Mouse (Mus musculus): ENCODE data around the gene Tmem59l. TPM values are rescaled to one million over a fixed set of nuclear protein-coding genes. Genes with fewer than 3 reads are reported as not detected.

Tmem59l gene
- polyA plus RNA-seq, 1 experiment from 2014 or later, result 29.2 TPM

GRCm38 (mm10) chr8:70492664-70493640 is 5.8 kb upstream of the Tmem59l start, which contains the start of gene Crlf1:
Gene Crlf1 (plus strand): TSS chr8:70493158.
- Histone ChIP-seq H3K27me3 (peaks cover 100% of the 10 kb centered on the region), H3K4me2 (replicated peaks) (peak within 1 kb of the TSS; percentile 63), H3K9me3 (replicated peaks) (no peaks in the 10 kb centered on the region), H3K36me3 (no peaks in the 10 kb centered on the region), H3K27ac (no peak within 1 kb of the TSS), H3K4me3 (peak within 1 kb of the TSS; percentile 36), H3K4me1 (peaks cover 56% of the 10 kb centered on the region), H3K9ac (peak within 1 kb of the TSS; percentile 54)
- ATAC-seq (ENCODE audit: low FRiP score), result no peak
- under 1% methylated on average over 60 of the region's 93 CpGs for WGBS

DNA sequence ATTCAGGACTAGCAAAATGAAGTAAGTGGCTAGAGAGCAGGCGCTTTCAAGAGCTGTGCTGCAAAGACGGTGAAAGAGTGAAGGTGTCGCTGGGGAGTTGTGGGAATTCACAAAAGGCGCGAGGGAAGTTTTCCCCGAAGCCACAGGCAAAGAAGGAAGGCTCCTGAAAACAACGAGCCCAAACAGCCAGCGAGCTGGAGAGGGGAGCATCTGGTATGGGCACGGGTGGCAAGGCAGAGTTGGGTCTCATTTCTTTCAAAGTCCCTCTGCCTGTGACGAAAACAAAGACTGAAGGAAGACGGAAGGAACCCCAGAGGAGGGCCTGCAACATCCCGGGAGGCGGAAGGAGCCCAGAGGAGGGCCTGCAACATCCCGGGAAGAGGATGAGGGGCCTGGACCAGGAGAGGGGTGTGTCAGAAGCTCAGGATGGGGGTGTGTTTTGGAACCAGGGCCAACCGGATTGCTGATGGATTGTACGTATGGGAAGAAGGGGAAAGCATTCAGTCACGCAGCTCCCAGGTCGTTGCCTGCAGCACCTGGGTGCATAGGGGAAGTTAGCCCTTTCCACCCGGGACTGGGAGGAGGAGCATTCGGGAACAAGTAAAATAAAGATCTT is 3.8 kb upstream of the Tmem59l start:
- ATAC-seq (ENCODE audit: low FRiP score), result no peak
- H3K9me3 ChIP-seq (replicated peaks), result no peaks in the 10 kb centered on the region
- H3K9ac ChIP-seq, result no peak overlapping the region
- no peak overlapping the region for H3K27ac ChIP-seq
- peaks cover 70% of the 10 kb centered on the region for H3K4me1 ChIP-seq
- H3K4me2 ChIP-seq (replicated peaks), result no peak overlapping the region
- WGBS, result 1% methylated on average over 20 of the region's 20 CpGs
- peaks cover 100% of the 10 kb centered on the region for H3K27me3 ChIP-seq
- H3K4me3 ChIP-seq, result 0 out of 2 replicates have a peak overlapping the region, but pooled peaks have one; percentile 1
- no peaks in the 10 kb centered on the region for H3K36me3 ChIP-seq

DNA sequence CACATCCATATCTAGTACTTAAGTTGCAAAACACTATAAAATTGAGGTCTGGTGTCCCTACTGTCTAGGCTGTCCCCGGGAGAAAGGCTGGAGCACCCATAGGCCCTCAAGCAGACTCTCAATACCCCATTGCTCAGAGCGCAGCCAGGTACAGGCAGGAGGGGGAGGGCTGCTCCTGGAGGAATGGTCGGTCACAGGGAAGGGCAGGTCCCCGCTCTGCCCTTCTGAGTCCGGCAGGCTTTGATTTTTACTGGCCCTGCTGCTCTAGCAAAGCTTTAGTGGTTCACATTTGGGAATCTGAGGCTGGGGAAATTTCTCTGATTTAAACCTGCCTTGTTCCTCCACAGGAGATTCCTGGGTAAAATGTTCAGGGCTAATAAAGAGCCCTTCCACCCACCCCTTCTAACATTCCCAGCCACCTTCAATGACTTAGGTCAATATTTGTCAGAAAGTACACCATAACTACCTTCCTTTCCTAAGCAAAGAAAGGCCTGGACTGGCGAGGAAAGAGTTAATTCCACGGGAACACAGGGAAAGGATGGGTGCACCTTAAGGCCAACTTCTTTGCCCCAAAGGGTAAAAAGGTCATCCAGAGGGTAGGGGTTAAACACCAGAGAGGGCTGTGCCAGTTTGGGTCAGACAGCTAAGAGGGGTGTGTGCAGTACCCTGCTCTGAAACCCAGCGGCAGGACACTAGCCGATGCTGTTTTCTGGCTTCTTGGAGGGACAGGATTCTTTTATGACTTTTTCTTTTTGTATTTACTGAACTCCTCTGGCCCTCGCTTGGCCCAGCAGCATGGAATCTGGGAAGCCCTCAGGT is 3.1 kb upstream of the Tmem59l start:
- no peaks in the 10 kb centered on the region for H3K9me3 ChIP-seq (replicated peaks)
- H3K27me3 ChIP-seq, result peaks cover 100% of the 10 kb centered on the region
- no peaks in the 10 kb centered on the region for H3K36me3 ChIP-seq
- no peak overlapping the region for H3K27ac ChIP-seq
- no peak for ATAC-seq (ENCODE audit: low FRiP score)
- 0 out of 2 replicates have a peak overlapping the region, but pooled peaks have one; percentile 20 for H3K4me3 ChIP-seq
- WGBS, result 7% methylated on average over 10 of the region's 10 CpGs
- H3K4me1 ChIP-seq, result peaks cover 64% of the 10 kb centered on the region
- H3K9ac ChIP-seq, result no peak overlapping the region
- H3K4me2 ChIP-seq (replicated peaks), result no peak overlapping the region

- no peaks in the 10 kb centered on the region for H3K36me3 ChIP-seq
- H3K9me3 ChIP-seq (replicated peaks), result no peaks in the 10 kb centered on the region
- 1% methylated on average over 37 of the region's 41 CpGs for WGBS
- peak overlapping the region; percentile 20 for H3K4me3 ChIP-seq
- H3K27me3 ChIP-seq, result peaks cover 100% of the 10 kb centered on the region
- no peak for ATAC-seq (ENCODE audit: low FRiP score)
- 0 out of 2 replicates have a peak overlapping the region, but pooled peaks have one; percentile 2 for H3K9ac ChIP-seq
- H3K4me1 ChIP-seq, result peaks cover 57% of the 10 kb centered on the region
- H3K4me2 ChIP-seq (replicated peaks), result peak overlapping the region; percentile 39
- no peak overlapping the region for H3K27ac ChIP-seq
These were observed 2.4 kb upstream of the Tmem59l start for GRCm38 (mm10) chr8:70489576-70489975.

DNA sequence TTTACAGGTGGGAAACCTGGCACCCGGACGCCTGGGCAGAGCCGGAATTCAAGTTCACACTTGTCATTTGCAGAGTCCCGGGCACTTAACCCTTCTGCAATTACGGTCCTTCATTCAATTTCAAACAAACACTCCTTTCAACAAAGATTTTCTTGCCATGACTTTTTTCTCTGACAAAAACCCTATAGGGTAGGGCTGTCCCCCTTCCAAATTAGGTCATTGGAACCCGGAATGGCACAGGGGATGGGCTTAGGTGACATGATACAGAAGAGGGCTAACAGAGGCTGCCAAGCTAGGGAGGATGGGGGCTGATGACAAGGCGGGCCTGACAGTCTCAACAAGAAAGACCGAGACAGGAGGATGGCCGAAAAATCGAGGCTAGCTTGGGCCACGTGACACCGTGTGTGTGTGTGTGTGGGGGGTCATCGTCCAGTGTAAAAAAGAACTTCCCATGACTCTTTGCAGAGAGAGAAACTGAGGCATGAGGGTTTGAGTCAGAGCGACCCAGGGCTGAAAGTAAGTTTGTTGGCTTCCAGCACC is 1.8 kb upstream of the Tmem59l start:
- Histone ChIP-seq H3K4me2 (replicated peaks) (peak overlapping the region; percentile 70), H3K4me3 (peak overlapping the region; percentile 20; the same call in 1 of the 2 replicates), H3K9me3 (replicated peaks) (no peaks in the 10 kb centered on the region), H3K27ac (no peak overlapping the region), H3K9ac (no peak overlapping the region), H3K36me3 (no peaks in the 10 kb centered on the region), H3K4me1 (peaks cover 52% of the 10 kb centered on the region), H3K27me3 (peaks cover 100% of the 10 kb centered on the region)
- WGBS, result 3% methylated on average over 14 of the region's 14 CpGs
- ATAC-seq (ENCODE audit: low FRiP score), result no peak

DNA sequence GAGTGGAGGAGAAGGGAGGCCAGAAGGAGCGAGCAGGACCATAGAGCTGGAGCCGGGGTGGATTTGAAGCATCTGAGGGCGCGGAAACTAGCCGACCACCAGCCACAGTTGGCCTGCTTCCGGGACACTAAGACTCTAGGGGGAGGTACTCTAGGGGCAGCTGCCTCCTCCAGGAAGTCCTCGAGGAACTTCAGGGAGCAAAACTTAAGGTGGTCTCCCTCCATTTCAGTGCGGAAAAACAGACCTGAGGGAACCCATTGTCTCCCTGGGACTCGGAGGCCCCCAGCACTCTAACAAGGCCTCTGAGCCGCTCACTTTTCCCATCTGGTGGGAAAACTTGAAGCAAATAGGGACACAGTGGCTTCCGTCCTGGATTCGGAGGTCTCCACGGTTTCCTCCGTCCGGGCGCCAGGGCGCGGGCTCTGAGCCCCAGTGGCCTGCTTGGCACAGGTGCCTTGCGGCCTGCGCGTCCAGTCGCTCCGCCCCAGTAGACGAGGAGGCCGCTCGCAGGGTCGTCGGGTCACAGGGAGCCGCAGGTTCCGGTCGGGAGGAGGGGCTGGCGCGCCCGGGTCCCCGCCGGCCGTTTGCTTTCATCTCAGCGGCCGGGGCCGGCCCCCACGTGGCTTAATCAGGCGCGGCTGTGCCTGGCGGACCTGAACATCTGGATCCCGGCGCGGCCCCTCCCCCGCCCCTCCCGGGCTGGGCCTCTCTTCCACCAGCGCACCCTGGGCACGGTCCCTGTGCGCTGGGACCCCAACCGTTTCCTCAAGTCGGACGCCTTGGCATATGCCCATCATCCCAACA is 1.0 kb upstream of the Tmem59l start:
- 0 out of 2 replicates have a peak overlapping the region, but pooled peaks have one; percentile 39 for H3K9ac ChIP-seq
- ATAC-seq (ENCODE audit: low FRiP score), result no peak
- H3K4me1 ChIP-seq, result peaks cover 44% of the 10 kb centered on the region
- H3K27ac ChIP-seq, result no peak overlapping the region
- H3K4me2 ChIP-seq (replicated peaks), result peak overlapping the region; percentile 70
- WGBS, result 1% methylated on average over 55 of the region's 55 CpGs
- H3K4me3 ChIP-seq, result peak overlapping the region; percentile 25
- no peaks in the 10 kb centered on the region for H3K36me3 ChIP-seq
- no peaks in the 10 kb centered on the region for H3K9me3 ChIP-seq (replicated peaks)
- peaks cover 100% of the 10 kb centered on the region for H3K27me3 ChIP-seq

GRCm38 (mm10) chr8:70486191-70486681 is 922 bp downstream of the Tmem59l start:
- Histone ChIP-seq H3K27me3 (peaks cover 98% of the 10 kb centered on the region), H3K4me1 (peaks cover 33% of the 10 kb centered on the region), H3K4me3 (peak overlapping the region; percentile 45; the same call in 1 of the 2 replicates), H3K9me3 (replicated peaks) (no peaks in the 10 kb centered on the region), H3K27ac (no peak overlapping the region), H3K9ac (peak overlapping the region; percentile 69; the same call in 1 of the 2 replicates), H3K36me3 (no peaks in the 10 kb centered on the region), H3K4me2 (replicated peaks) (peak overlapping the region; percentile 70)
- ATAC-seq (ENCODE audit: low FRiP score), result no peak
- 51% methylated on average over 7 of the region's 7 CpGs for WGBS

- H3K9me3 ChIP-seq (replicated peaks), result no peaks in the 10 kb centered on the region
- H3K36me3 ChIP-seq, result no peaks in the 10 kb centered on the region
- H3K9ac ChIP-seq, result no peak overlapping the region
- H3K4me3 ChIP-seq, result no peak overlapping the region
- peaks cover 83% of the 10 kb centered on the region for H3K27me3 ChIP-seq
- no peak overlapping the region for H3K27ac ChIP-seq
- 56% methylated on average over 2 of the region's 2 CpGs for WGBS
- ATAC-seq (ENCODE audit: low FRiP score), result no peak
- no peak overlapping the region for H3K4me2 ChIP-seq (replicated peaks)
- peaks cover 14% of the 10 kb centered on the region for H3K4me1 ChIP-seq
These were observed 4.2 kb downstream of the Tmem59l start for GRCm38 (mm10) chr8:70482943-70483342.

- Histone ChIP-seq H3K4me1 (peaks cover 7% of the 10 kb centered on the region), H3K9ac (no peak overlapping the region), H3K27ac (no peak overlapping the region), H3K4me3 (no peak overlapping the region), H3K4me2 (replicated peaks) (no peak overlapping the region), H3K36me3 (no peaks in the 10 kb centered on the region), H3K27me3 (peaks cover 78% of the 10 kb centered on the region), H3K9me3 (replicated peaks) (no peaks in the 10 kb centered on the region)
- ATAC-seq (ENCODE audit: low FRiP score), result no peak
- WGBS, result 66% methylated on average over 3 of the region's 3 CpGs
These were observed 5.2 kb downstream of the Tmem59l start for GRCm38 (mm10) chr8:70481908-70482307.

DNA sequence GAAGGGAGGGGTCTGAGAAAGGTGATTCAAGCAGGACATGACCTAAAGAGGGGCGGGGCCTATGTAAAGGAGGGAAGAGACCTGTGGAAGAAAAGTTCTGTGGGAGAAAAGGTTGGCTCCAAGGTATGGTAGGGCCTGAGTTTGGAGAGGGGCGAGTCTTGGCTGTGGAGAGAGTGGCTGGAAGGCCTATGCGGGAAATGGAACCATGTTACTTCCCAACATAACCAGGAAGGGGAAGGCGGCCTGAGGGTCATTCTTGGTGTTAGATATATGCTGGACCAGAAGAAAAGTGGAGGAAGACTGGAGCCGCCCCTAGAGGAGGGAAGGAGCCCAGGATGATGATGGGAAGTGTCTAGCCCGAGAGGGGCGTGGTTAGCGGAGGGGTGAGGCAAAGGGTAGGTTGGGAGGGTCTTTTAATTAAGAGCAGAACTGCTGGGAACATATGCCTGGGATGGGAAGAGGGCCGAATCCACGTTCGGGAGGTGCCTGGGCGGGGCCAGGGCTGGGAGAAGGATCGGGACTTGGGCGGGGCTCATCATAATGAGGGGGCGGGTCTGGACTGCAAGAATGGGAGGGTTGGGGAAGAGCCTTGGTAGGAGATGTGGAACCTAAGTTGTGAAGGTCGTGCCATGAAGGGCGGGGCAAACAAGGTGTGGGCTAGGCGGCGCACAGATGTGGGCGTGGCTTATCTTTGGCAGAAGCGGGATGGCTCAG is 9.7 kb downstream of the Tmem59l start:
- H3K4me2 ChIP-seq (replicated peaks), result peak overlapping the region; percentile 81
- H3K4me1 ChIP-seq, result peaks cover 6% of the 10 kb centered on the region
- peaks cover 34% of the 10 kb centered on the region for H3K27me3 ChIP-seq
- 2% methylated on average over 21 of the region's 21 CpGs for WGBS
- H3K36me3 ChIP-seq, result no peaks in the 10 kb centered on the region
- peak overlapping the region; percentile 82 for H3K4me3 ChIP-seq
- H3K9ac ChIP-seq, result 0 out of 2 replicates have a peak overlapping the region, but pooled peaks have one; percentile 85
- no peak overlapping the region for H3K27ac ChIP-seq
- peak; percentile 23 for ATAC-seq (ENCODE audit: low FRiP score)
- H3K9me3 ChIP-seq (replicated peaks), result no peaks in the 10 kb centered on the region

Measured in hindbrain, embryonic 12.5 days (tissue).